Mouse (Mus musculus): ENCODE measurements around the gene Smc6. TPM values are rescaled to one million over a fixed set of nuclear protein-coding genes. Genes with fewer than 3 reads are reported as not detected.

Smc6 gene
- total and polyA plus RNA-seq, 3 experiments, result 47.9 to 84.4 (median 50.1) TPM

Other genes with a start within 250 kb of the Smc6 start
- not detected in 2 replicates for gene Kcns3, start 114.8 kb upstream of the Smc6 start, total RNA-seq (2012; rRNA removed)
- not detected in 2 replicates for gene Kcns3, start 114.8 kb upstream of the Smc6 start, total RNA-seq (2014; rRNA removed)
- not detected in 2 replicates for gene Kcns3, start 114.8 kb upstream of the Smc6 start, polyA plus RNA-seq (2012; ENCODE audit: insufficient read length, low read depth)
- gene Msgn1, start 56.9 kb upstream of the Smc6 start, total RNA-seq (2012; rRNA removed), result not detected in 2 replicates
- not detected in 2 replicates for gene Msgn1, start 56.9 kb upstream of the Smc6 start, total RNA-seq (2014; rRNA removed)
- gene Msgn1, start 56.9 kb upstream of the Smc6 start, polyA plus RNA-seq (2012; ENCODE audit: insufficient read length, low read depth), result not detected in 2 replicates
- 13.2 and 16.8 TPM in 2 replicates for gene Gen1, start 85 bp upstream of the Smc6 start, total RNA-seq (2012; rRNA removed)
- 14.4 and 14.8 TPM in 2 replicates for gene Gen1, start 85 bp upstream of the Smc6 start, total RNA-seq (2014; rRNA removed)
- 14.3 and 15.3 TPM in 2 replicates for gene Gen1, start 85 bp upstream of the Smc6 start, polyA plus RNA-seq (2012; ENCODE audit: insufficient read length, low read depth)
- gene Vsnl1, start 170.7 kb downstream of the Smc6 start, total RNA-seq (2012; rRNA removed), result not detected in 2 replicates
- gene Vsnl1, start 170.7 kb downstream of the Smc6 start, total RNA-seq (2014; rRNA removed), result not detected in 2 replicates
- gene Vsnl1, start 170.7 kb downstream of the Smc6 start, polyA plus RNA-seq (2012; ENCODE audit: insufficient read length, low read depth), result not detected in 2 replicates
- not detected in 2 replicates for gene Rad51ap2, start 190.2 kb downstream of the Smc6 start, total RNA-seq (2012; rRNA removed)
- gene Rad51ap2, start 190.2 kb downstream of the Smc6 start, total RNA-seq (2014; rRNA removed), result not detected in 2 replicates
- not detected in 2 replicates for gene Rad51ap2, start 190.2 kb downstream of the Smc6 start, polyA plus RNA-seq (2012; ENCODE audit: insufficient read length, low read depth)